Mouse (Mus musculus): ENCODE measurements at regions not wholly inside any gene's neighbourhood (a gene's known extent, or its start where the extent isn't known, plus 50 kb on each side); places are given as distances from the start of the nearest gene placed in this dataset.

DNA sequence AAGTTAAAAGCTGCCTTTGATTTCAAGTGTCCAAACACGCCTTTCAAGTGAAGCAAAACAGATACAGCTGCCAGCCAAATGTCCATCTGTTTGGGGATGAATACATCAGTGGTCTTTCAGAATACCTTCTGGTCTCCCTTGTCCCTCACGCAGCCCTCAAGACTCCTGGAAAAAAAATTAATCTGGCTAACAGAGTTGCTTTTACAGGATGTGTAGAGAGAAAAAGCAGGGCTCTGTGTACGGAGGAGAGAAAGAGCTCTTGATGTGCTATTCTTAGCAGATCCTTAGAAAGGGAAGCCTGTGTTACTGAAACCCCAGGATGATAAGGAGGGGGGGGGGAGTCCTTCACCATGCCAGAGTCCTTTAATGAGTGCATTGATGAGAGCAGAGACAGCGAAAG lies 748.4 kb upstream of the Lrrc6 start:
- Histone ChIP-seq H3K27me3 (ENCODE audit: control insufficient read depth, insufficient read depth, low read length, poor library complexity, severe bottlenecking) (no peaks in the 10 kb centered on the region), H3K36me3 (ENCODE audit: control insufficient read depth, insufficient read depth, low read length, poor library complexity, severe bottlenecking) (no peaks in the 10 kb centered on the region), H3K4me3 (ENCODE audit: low read depth, low read length) (no peak overlapping the region), H3K4me1 (ENCODE audit: control insufficient read depth, insufficient read depth, low read length) (no peaks in the 10 kb centered on the region), H3K9ac (ENCODE audit: low read depth, poor library complexity, severe bottlenecking) (no peak overlapping the region), H3K9me3 (replicated peaks; ENCODE audit: control insufficient read depth, insufficient read depth, low read length, poor library complexity, severe bottlenecking) (no peaks in the 10 kb centered on the region), H3K27ac (ENCODE audit: insufficient read depth, low read length) (no peak overlapping the region)
- TF ChIP-seq EP300 (IDR thresholded peaks at IDR 0.05; ENCODE audit: insufficient read depth, low read depth, low read length), result no peak

DNA sequence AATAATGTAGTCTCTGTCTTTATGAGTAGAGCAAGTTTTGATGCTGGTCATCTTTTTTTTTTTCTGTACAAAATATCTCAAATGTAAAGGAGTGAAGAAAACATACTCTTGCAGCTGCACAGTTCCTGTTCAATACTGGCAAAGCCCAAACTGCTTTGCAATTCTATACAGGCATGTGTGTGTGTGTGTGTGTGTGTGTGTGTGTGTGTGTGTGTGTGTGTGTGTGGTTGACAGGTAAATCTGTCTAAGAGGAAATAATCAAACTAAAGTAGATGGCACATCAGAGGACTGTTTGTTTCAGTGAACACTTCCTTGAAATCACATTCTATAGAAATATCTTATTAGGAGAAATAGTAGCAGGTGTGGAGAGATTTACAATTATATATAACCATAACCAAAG lies 747.8 kb upstream of the Lrrc6 start:
- Histone ChIP-seq H3K9ac (ENCODE audit: low read depth, poor library complexity, severe bottlenecking) (no peak overlapping the region), H3K4me3 (ENCODE audit: low read depth, low read length) (no peak overlapping the region), H3K27me3 (ENCODE audit: control insufficient read depth, insufficient read depth, low read length, poor library complexity, severe bottlenecking) (no peaks in the 10 kb centered on the region), H3K36me3 (ENCODE audit: control insufficient read depth, insufficient read depth, low read length, poor library complexity, severe bottlenecking) (no peaks in the 10 kb centered on the region), H3K27ac (ENCODE audit: insufficient read depth, low read length) (no peak overlapping the region), H3K4me1 (ENCODE audit: control insufficient read depth, insufficient read depth, low read length) (no peaks in the 10 kb centered on the region), H3K9me3 (replicated peaks; ENCODE audit: control insufficient read depth, insufficient read depth, low read length, poor library complexity, severe bottlenecking) (no peaks in the 10 kb centered on the region)
- TF ChIP-seq CTCF (IDR thresholded peaks at IDR 0.05; ENCODE audit: low read depth, low read length), result no peak
- TF ChIP-seq EP300 (IDR thresholded peaks at IDR 0.05; ENCODE audit: insufficient read depth, low read depth, low read length), result no peak
- no peak for TF ChIP-seq POLR2A (IDR thresholded peaks at IDR 0.05; ENCODE audit: insufficient read depth, low read length)

DNA sequence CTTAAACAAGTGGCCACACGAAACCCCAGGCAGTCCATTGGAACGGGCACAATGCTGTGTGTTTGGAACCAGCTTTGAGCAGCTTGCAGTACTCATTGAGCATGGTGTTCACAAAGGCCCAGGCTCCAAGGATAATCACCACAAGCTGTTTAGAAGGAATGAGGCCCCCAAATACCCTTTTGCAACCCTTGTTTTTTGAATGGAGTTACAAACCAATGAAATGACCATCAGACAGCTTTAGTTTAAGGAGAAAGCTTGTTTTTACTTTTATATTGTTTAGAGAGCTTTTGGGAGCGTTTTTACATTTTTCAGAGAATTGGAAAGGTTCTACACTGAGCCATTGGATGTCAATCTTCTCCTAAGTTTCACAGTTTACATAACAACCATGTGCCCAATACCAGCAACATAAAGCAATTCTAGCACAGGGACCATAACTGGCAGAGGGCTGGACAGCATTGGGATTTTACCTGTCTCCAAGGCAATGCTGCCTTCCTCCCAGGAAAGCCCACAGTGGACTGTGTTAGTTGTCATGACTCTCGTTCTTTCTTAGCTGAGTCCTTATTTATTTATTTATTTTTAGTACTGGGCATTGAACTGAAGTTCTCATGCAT lies 745.1 kb upstream of the Lrrc6 start:
- Histone ChIP-seq H3K36me3 (ENCODE audit: control insufficient read depth, insufficient read depth, low read length, poor library complexity, severe bottlenecking) (no peaks in the 10 kb centered on the region), H3K9ac (ENCODE audit: low read depth, poor library complexity, severe bottlenecking) (no peak overlapping the region), H3K9me3 (replicated peaks; ENCODE audit: control insufficient read depth, insufficient read depth, low read length, poor library complexity, severe bottlenecking) (no peaks in the 10 kb centered on the region), H3K27me3 (ENCODE audit: control insufficient read depth, insufficient read depth, low read length, poor library complexity, severe bottlenecking) (no peaks in the 10 kb centered on the region), H3K4me1 (ENCODE audit: control insufficient read depth, insufficient read depth, low read length) (no peaks in the 10 kb centered on the region), H3K4me3 (ENCODE audit: low read depth, low read length) (no peak overlapping the region), H3K27ac (ENCODE audit: insufficient read depth, low read length) (no peak overlapping the region)
- TF ChIP-seq POLR2A (IDR thresholded peaks at IDR 0.05; ENCODE audit: insufficient read depth, low read length) (no peak), CTCF (IDR thresholded peaks at IDR 0.05; ENCODE audit: low read depth, low read length) (no peak), EP300 (IDR thresholded peaks at IDR 0.05; ENCODE audit: insufficient read depth, low read depth, low read length) (no peak)

DNA sequence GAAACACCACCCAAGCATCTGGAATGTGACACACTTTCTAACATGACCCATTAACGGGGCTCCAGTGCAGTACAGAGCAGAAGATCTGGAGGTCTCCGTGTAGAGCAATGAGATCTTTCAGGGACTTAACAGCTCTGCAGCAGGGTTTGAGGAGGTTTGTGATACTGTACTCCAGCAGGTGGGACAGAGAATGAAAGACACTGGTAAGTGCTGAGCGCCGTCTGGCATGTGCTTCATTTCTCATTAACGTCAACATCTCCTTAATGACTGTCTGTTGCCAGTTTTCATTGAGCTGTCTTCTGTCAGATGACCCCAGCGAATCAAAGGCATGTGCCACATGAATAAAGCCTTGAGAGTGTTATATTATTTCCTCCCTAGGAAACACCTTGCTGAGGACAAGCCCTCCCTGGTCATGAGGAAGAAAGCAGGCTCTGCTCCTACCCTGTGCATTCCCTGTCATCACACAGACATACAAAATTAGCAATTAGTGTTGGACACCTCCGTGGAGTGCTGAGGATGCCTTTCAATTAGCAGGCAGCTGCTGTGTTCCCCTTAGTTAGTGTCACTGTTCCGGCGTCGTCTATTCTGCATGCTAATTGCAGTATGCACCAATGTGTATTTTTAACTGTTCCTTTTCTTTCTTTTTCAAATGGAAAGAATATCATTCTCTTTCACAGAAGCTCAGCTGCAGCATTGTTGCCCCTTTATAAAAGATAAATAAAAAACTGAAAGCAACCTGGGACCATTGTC lies 744.4 kb upstream of the Lrrc6 start:
- no peaks in the 10 kb centered on the region for H3K27me3 ChIP-seq (ENCODE audit: control insufficient read depth, insufficient read depth, low read length, poor library complexity, severe bottlenecking)
- TF ChIP-seq POLR2A (IDR thresholded peaks at IDR 0.05; ENCODE audit: insufficient read depth, low read length), result no peak
- no peak for TF ChIP-seq EP300 (IDR thresholded peaks at IDR 0.05; ENCODE audit: insufficient read depth, low read depth, low read length)
- TF ChIP-seq CTCF (IDR thresholded peaks at IDR 0.05; ENCODE audit: low read depth, low read length), result no peak

DNA sequence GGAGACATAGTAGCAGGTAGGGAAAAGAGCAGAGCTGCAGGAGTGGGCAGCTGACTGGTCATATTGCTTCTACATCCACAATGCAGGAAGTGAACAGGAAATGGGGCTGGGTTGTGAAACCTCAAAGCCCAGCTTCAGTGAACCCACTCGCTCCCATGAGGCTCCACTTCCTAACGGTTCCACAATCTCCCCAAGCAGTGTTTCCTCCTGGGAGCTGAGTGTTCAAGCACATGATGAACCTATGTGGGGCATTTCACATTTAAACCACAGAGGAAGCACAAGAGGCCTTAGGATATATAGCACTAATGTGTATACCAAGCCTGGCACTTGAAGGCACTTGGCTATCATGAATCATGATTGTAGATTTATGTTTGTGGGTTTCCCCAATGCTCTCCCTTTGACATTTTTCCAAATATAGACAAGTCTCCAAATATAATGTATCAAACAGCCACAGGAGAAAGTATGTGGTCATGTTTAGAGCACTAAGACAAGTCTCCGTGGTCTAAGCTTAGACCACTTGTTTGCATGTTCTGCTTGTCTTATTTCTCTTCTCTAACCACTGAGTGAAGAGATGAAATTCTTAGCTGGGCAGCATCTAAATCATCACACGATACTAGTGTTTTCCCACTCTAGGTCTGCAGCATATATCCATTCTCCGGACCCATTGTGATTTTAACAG lies 734.5 kb upstream of the Lrrc6 start:
- H3K27ac ChIP-seq (ENCODE audit: insufficient read depth, low read length), result no peak overlapping the region
- H3K36me3 ChIP-seq (ENCODE audit: control insufficient read depth, insufficient read depth, low read length, poor library complexity, severe bottlenecking), result no peaks in the 10 kb centered on the region
- no peak overlapping the region for H3K9ac ChIP-seq (ENCODE audit: low read depth, poor library complexity, severe bottlenecking)
- TF ChIP-seq CTCF (IDR thresholded peaks at IDR 0.05; ENCODE audit: low read depth, low read length) (no peak), POLR2A (IDR thresholded peaks at IDR 0.05; ENCODE audit: insufficient read depth, low read length) (no peak), EP300 (IDR thresholded peaks at IDR 0.05; ENCODE audit: insufficient read depth, low read depth, low read length) (no peak)
- no peaks in the 10 kb centered on the region for H3K4me1 ChIP-seq (ENCODE audit: control insufficient read depth, insufficient read depth, low read length)
- no peaks in the 10 kb centered on the region for H3K9me3 ChIP-seq (replicated peaks; ENCODE audit: control insufficient read depth, insufficient read depth, low read length, poor library complexity, severe bottlenecking)
- H3K27me3 ChIP-seq (ENCODE audit: control insufficient read depth, insufficient read depth, low read length, poor library complexity, severe bottlenecking), result no peaks in the 10 kb centered on the region
- no peak overlapping the region for H3K4me3 ChIP-seq (ENCODE audit: low read depth, low read length)

More for the DNA sequence above, 744.4 kb upstream of the Lrrc6 start:
- H3K9me3 ChIP-seq (replicated peaks; ENCODE audit: control insufficient read depth, insufficient read depth, low read length, poor library complexity, severe bottlenecking), result no peaks in the 10 kb centered on the region
- H3K4me3 ChIP-seq (ENCODE audit: low read depth, low read length), result no peak overlapping the region
- H3K36me3 ChIP-seq (ENCODE audit: control insufficient read depth, insufficient read depth, low read length, poor library complexity, severe bottlenecking), result no peaks in the 10 kb centered on the region
- H3K27ac ChIP-seq (ENCODE audit: insufficient read depth, low read length), result no peak overlapping the region
- H3K9ac ChIP-seq (ENCODE audit: low read depth, poor library complexity, severe bottlenecking), result no peak overlapping the region
- H3K4me1 ChIP-seq (ENCODE audit: control insufficient read depth, insufficient read depth, low read length), result no peaks in the 10 kb centered on the region

DNA sequence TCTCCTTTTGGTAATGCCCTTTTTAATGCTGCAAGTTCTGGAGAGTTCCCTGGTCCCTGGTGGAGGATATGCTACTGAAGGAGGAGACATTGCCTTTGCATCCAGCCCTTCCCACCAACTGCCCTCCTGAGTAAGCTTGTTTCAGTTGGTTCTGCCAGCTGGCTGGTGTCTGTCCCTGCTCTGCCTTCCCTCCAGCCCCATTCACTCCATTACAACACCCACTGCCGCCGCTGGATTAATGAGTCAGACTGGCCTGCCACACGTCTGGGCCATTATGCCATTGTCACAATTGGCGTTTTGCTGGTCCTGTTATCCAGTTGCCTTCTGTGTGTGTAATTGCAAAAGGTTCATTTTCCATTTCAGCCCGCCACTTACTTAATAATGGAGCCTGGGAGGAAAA lies 728.6 kb upstream of the Lrrc6 start:
- Histone ChIP-seq H3K9ac (ENCODE audit: low read depth, poor library complexity, severe bottlenecking) (no peak overlapping the region), H3K36me3 (ENCODE audit: control insufficient read depth, insufficient read depth, low read length, poor library complexity, severe bottlenecking) (no peaks in the 10 kb centered on the region), H3K27ac (ENCODE audit: insufficient read depth, low read length) (no peak overlapping the region), H3K9me3 (replicated peaks; ENCODE audit: control insufficient read depth, insufficient read depth, low read length, poor library complexity, severe bottlenecking) (no peaks in the 10 kb centered on the region), H3K27me3 (ENCODE audit: control insufficient read depth, insufficient read depth, low read length, poor library complexity, severe bottlenecking) (no peaks in the 10 kb centered on the region), H3K4me1 (ENCODE audit: control insufficient read depth, insufficient read depth, low read length) (no peaks in the 10 kb centered on the region), H3K4me3 (ENCODE audit: low read depth, low read length) (no peak overlapping the region)
- TF ChIP-seq EP300 (IDR thresholded peaks at IDR 0.05; ENCODE audit: insufficient read depth, low read depth, low read length) (no peak), POLR2A (IDR thresholded peaks at IDR 0.05; ENCODE audit: insufficient read depth, low read length) (no peak), CTCF (IDR thresholded peaks at IDR 0.05; ENCODE audit: low read depth, low read length) (no peak)

All from ES-Bruce4 (cell line).